Mouse (Mus musculus) layer of hippocampus, postnatal 14 days (tissue): ENCODE data around the gene Trim15. TPM values are rescaled to one million over a fixed set of nuclear protein-coding genes. Genes with fewer than 3 reads are reported as not detected.

Source experiments
- DNase-seq, 2 experiments: peaks; one replicate each; pipeline ENCODE4 v3.0.0; 2021 to 2022; ENCODE audit warnings: low spot score in 2 of 2, mixed read lengths in 1 of 2
- total RNA-seq, 2 experiments: library from RNA; stranded (reverse); gene quantifications; 2 replicates each; pipeline ENCODE4 v1.2.3; 2021

Gene Trim15
- total RNA-seq, 2 experiments from 2014 or later, result not detected

- no peak for DNase-seq
Measured at GRCm38 (mm10) chr17:36830470-36830869, 36.5 kb downstream of the Trim15 start.

- no peak for DNase-seq
Measured at GRCm38 (mm10) chr17:36828488-36828887, 38.5 kb downstream of the Trim15 start.

- DNase-seq, result peak; percentile 81 to 91
Measured at GRCm38 (mm10) chr17:36826002-36826401, 41.0 kb downstream of the Trim15 start.

GRCm38 (mm10) chr17:36825525-36825924, 41.5 kb downstream of the Trim15 start:
- DNase-seq, result peak in 1 of 2 experiments; percentile 15

- peak; percentile 26 to 44 for DNase-seq
Measured at GRCm38 (mm10) chr17:36824005-36824404, 43.0 kb downstream of the Trim15 start.

GRCm38 (mm10) chr17:36811871-36812270, 55.1 kb downstream of the Trim15 start, which contains the start of gene H2-M10.6:
Gene H2-M10.6 (plus strand): TSS chr17:36812171.
- DNase-seq, result no peak

Other genes starting within 250 kb of the Trim15 start
- gene H2-M9, start 224.5 kb downstream of the Trim15 start, total RNA-seq, result not detected
- not detected for gene H2-M1, start 195.0 kb downstream of the Trim15 start, total RNA-seq
- not detected for gene H2-M10.5, start 94.3 kb downstream of the Trim15 start, total RNA-seq
- not detected for gene H2-M10.6, start 55.0 kb downstream of the Trim15 start, total RNA-seq
- 10 to 100 TPM; 23.5 to 27.1 TPM for gene Trim26, start 30.1 kb downstream of the Trim15 start, total RNA-seq
- gene Trim10, start 2.4 kb upstream of the Trim15 start, total RNA-seq, result not detected
- gene Trim40, start 22.9 kb upstream of the Trim15 start, total RNA-seq, result not detected
- gene Trim31, start 30.9 kb upstream of the Trim15 start, total RNA-seq, result not detected
- gene Rnf39, start 75.7 kb upstream of the Trim15 start, total RNA-seq, result 1 to 10 TPM; 4.2 to 4.6 TPM
- gene Ppp1r11, start 84.5 kb upstream of the Trim15 start, total RNA-seq, result 10 to 100 TPM; 88.6 to 96.9 TPM
- 10 to 100 TPM; 29.3 to 34.2 TPM for gene Znrd1, start 91.3 kb upstream of the Trim15 start, total RNA-seq
- 1 to 10 TPM; 5.6 to 5.9 TPM for gene Znrd1as, start 91.4 kb upstream of the Trim15 start, total RNA-seq
- not detected for gene 2410137M14Rik, start 114.0 kb upstream of the Trim15 start, total RNA-seq
- gene H2-M5, start 122.3 kb upstream of the Trim15 start, total RNA-seq, result 1 to 10 TPM; 2.1 to 3.0 TPM
- gene Zfp57, start 134.0 kb upstream of the Trim15 start, total RNA-seq, result 10 to 100 TPM; 33.4 to 34.3 TPM
- gene Mog, start 156.2 kb upstream of the Trim15 start, total RNA-seq, result 10 to 100 TPM; 56.9 to 66.4 TPM
- 100 to 1,000 TPM; 609 to 643 TPM for gene Gabbr1, start 178.8 kb upstream of the Trim15 start, total RNA-seq
- gene Olfr90, start 221.3 kb upstream of the Trim15 start, total RNA-seq, result under 1 TPM in 1 of 2 experiments, not detected in 1; 0.12 TPM
- gene Olfr91, start 231.1 kb upstream of the Trim15 start, total RNA-seq, result not detected